Mouse (Mus musculus): Measurements from ENCODE around the gene Zfp46. TPM values are rescaled to one million over a fixed set of nuclear protein-coding genes. Genes with fewer than 3 reads are reported as not detected.

Zfp46 gene
- polyA plus RNA-seq, 1 experiment from 2014 or later: 31.2 TPM

GRCm38 (mm10) chr4:136331709-136332108, 47.2 kb downstream of the Zfp46 start:
- H3K4me1 ChIP-seq (ENCODE audit: insufficient read depth): no peaks in the 10 kb centered on the region
- 93% methylated on average over 3 of the region's 3 CpGs for WGBS
- peaks cover 84% of the 10 kb centered on the region for H3K36me3 ChIP-seq (ENCODE audit: insufficient read depth)
- no peak for ATAC-seq (ENCODE audit: insufficient read depth)
- no peak overlapping the region for H3K9ac ChIP-seq
- H3K27me3 ChIP-seq (ENCODE audit: insufficient read depth, low read length): no peaks in the 10 kb centered on the region
- no peak overlapping the region for H3K4me3 ChIP-seq (ENCODE audit: low read depth, low read length)
- no peak overlapping the region for H3K4me2 ChIP-seq
- H3K9me3 ChIP-seq (ENCODE audit: low read depth, low read length): no peaks in the 10 kb centered on the region
- TF ChIP-seq CTCF (IDR thresholded peaks at IDR 0.05; ENCODE audit: low read depth): no peak
- DNase-seq: no peak
- H3K27ac ChIP-seq (ENCODE audit: low read depth): no peak overlapping the region

- Histone ChIP-seq H3K27me3 (ENCODE audit: insufficient read depth, low read length) (no peaks in the 10 kb centered on the region), H3K4me3 (ENCODE audit: low read depth, low read length) (no peak overlapping the region), H3K9me3 (ENCODE audit: low read depth, low read length) (no peaks in the 10 kb centered on the region), H3K9ac (no peak overlapping the region), H3K4me2 (no peak overlapping the region), H3K27ac (ENCODE audit: low read depth) (no peak overlapping the region), H3K4me1 (ENCODE audit: insufficient read depth) (no peaks in the 10 kb centered on the region), H3K36me3 (ENCODE audit: insufficient read depth) (peaks cover 84% of the 10 kb centered on the region)
- WGBS: 79% methylated on average over 3 of the region's 3 CpGs
- DNase-seq: no peak
- TF ChIP-seq CTCF (IDR thresholded peaks at IDR 0.05; ENCODE audit: low read depth): no peak
- no peak for ATAC-seq (ENCODE audit: insufficient read depth)
These were observed 48.7 kb downstream of the Zfp46 start for GRCm38 (mm10) chr4:136333191-136333590.

- Histone ChIP-seq H3K4me2 (no peak overlapping the region), H3K9me3 (ENCODE audit: low read depth, low read length) (no peaks in the 10 kb centered on the region), H3K4me1 (ENCODE audit: insufficient read depth) (no peaks in the 10 kb centered on the region), H3K27ac (ENCODE audit: low read depth) (no peak overlapping the region), H3K4me3 (ENCODE audit: low read depth, low read length) (no peak overlapping the region), H3K36me3 (ENCODE audit: insufficient read depth) (peaks cover 83% of the 10 kb centered on the region), H3K9ac (no peak overlapping the region), H3K27me3 (ENCODE audit: insufficient read depth, low read length) (no peaks in the 10 kb centered on the region)
- DNase-seq (no peak), ATAC-seq (ENCODE audit: insufficient read depth) (no peak)
- WGBS: 64% methylated on average over 2 of the region's 2 CpGs
- TF ChIP-seq CTCF (IDR thresholded peaks at IDR 0.05; ENCODE audit: low read depth): no peak
These were observed 50.6 kb downstream of the Zfp46 start for GRCm38 (mm10) chr4:136335065-136335464.

- Histone ChIP-seq H3K36me3 (ENCODE audit: insufficient read depth) (peaks cover 74% of the 10 kb centered on the region), H3K4me1 (ENCODE audit: insufficient read depth) (no peaks in the 10 kb centered on the region), H3K4me2 (no peak overlapping the region), H3K27me3 (ENCODE audit: insufficient read depth, low read length) (no peaks in the 10 kb centered on the region), H3K9me3 (ENCODE audit: low read depth, low read length) (no peaks in the 10 kb centered on the region), H3K27ac (ENCODE audit: low read depth) (no peak overlapping the region), H3K9ac (no peak overlapping the region), H3K4me3 (ENCODE audit: low read depth, low read length) (no peak overlapping the region)
- DNase-seq: no peak
- ATAC-seq (ENCODE audit: insufficient read depth): no peak
- WGBS: 62% methylated on average over 4 of the region's 4 CpGs
- TF ChIP-seq CTCF (IDR thresholded peaks at IDR 0.05; ENCODE audit: low read depth): no peak
These were observed 52.6 kb downstream of the Zfp46 start for GRCm38 (mm10) chr4:136337129-136337528.

Other genes starting within 250 kb of the Zfp46 start
- 548 and 564 TPM in 2 replicates for gene Rpl11, start 231.3 kb upstream of the Zfp46 start, polyA plus RNA-seq (2014; fragmentation: Nextera tagmentation; extraction: Ambion mirVana)
- 469 and 477 TPM in 2 replicates for gene Id3, start 141.2 kb upstream of the Zfp46 start, polyA plus RNA-seq (2014; fragmentation: Nextera tagmentation; extraction: Ambion mirVana)
- 5.5 and 6.5 TPM in 2 replicates for gene E2f2, start 112.3 kb upstream of the Zfp46 start, polyA plus RNA-seq (2014; fragmentation: Nextera tagmentation; extraction: Ambion mirVana)
- 4.4 and 5.4 TPM in 2 replicates for gene Asap3, start 78.3 kb upstream of the Zfp46 start, polyA plus RNA-seq (2014; fragmentation: Nextera tagmentation; extraction: Ambion mirVana)
- 12.0 and 14.3 TPM in 2 replicates for gene Tcea3, start 37.0 kb upstream of the Zfp46 start, polyA plus RNA-seq (2014; fragmentation: Nextera tagmentation; extraction: Ambion mirVana)
- gene Hnrnpr, start 26.3 kb downstream of the Zfp46 start, polyA plus RNA-seq (2014; fragmentation: Nextera tagmentation; extraction: Ambion mirVana): 181 and 202 TPM in 2 replicates
- 0.07 TPM in 1 of 2 replicates, not detected in the other for gene Htr1d, start 138.8 kb downstream of the Zfp46 start, polyA plus RNA-seq (2014; fragmentation: Nextera tagmentation; extraction: Ambion mirVana)
- 0.30 and 0.42 TPM in 2 replicates for gene 6030445D17Rik, start 177.6 kb downstream of the Zfp46 start, polyA plus RNA-seq (2014; fragmentation: Nextera tagmentation; extraction: Ambion mirVana)
- gene Luzp1, start 185.1 kb downstream of the Zfp46 start, polyA plus RNA-seq (2014; fragmentation: Nextera tagmentation; extraction: Ambion mirVana): 111 and 140 TPM in 2 replicates